Mouse (Mus musculus): ENCODE data around the gene Szt2. TPM values are rescaled to one million over a fixed set of nuclear protein-coding genes. Genes with fewer than 3 reads are reported as not detected.

The Szt2 gene
- polyA plus RNA-seq, 1 experiment from 2014 or later: 10.3 TPM

DNA sequence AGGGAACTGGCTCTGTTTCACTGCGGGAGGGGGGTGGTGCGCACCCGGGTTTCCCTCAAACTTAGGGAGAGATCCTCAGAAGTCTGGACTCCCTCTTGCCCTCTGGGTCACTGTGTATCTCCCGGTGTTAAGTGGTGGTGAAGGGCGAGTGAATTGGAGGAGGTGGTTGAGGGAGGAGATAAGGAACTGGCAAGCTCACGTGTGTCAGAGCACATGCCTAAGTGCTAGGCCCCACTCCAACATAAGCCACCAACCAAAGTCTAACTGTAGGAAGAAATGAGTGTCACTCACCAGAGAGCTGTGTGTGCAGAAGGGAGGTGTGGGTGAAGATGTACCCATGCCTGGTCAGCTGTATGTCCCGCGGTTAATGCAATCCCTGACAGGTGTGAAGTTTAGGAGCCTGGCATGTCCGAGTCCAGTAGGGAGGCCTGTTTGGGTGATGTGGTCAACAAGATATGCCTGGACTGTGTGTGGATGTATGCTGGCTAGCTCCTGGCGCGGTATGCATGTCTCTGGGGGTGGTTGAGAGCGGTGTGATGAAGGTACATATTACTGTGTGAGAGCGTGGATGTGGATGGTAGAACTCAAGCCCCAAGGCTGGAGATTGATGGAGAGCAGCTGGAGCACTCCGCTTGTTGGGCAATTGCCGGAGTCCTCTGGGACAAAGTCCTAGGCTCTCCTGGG lies 19.6 kb upstream of the Szt2 start:
- H3K9me3 ChIP-seq: no peaks in the 10 kb centered on the region
- peak overlapping the region; percentile 85 for H3K4me2 ChIP-seq
- peak overlapping the region; percentile 85 for H3K27ac ChIP-seq
- no peak for ATAC-seq (ENCODE audit: insufficient number of reproducible peaks, insufficient read depth, low FRiP score, low TSS enrichment, low read depth)
- H3K36me3 ChIP-seq: peaks cover 34% of the 10 kb centered on the region
- H3K4me1 ChIP-seq: peaks cover 31% of the 10 kb centered on the region
- 47% methylated on average over 15 of the region's 15 CpGs for WGBS
- H3K4me3 ChIP-seq: peak overlapping the region; percentile 69
- peak overlapping the region; percentile 81 for H3K9ac ChIP-seq
- no peaks in the 10 kb centered on the region for H3K27me3 ChIP-seq

DNA sequence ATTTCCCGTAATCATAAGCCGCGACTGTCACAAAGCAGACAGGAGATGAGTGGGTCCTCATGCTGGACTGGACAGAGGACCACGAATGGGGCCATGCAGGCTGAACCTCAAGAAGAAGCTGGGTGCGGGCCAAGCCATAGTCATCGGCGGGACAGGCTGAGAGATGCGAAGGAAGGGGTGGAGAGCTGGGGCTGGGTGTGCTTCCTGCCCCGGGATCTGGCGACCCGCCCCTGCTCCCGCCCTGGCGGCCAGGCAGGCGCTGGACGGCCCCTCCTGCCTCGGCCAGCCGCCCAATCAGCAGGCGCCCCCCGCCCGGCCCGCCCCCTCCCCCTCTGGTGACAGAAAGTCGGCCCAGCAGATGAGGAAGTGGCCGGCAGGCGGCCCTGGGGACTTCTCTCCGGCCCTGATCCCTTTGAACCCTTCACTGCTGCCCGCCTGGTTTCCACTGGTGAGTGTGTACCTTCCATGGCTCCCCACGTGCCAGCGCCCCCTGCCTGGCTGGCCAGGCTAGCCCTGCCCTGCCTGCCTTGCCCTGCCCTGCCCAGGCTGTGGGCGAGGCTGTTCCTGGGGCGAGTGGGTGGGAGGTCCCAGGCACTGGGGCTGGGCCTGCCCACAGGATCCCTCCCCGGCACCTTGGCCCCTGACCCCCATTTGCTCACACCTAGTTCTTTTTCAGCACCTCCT lies 18.8 kb upstream of the Szt2 start, which contains the start of gene Elovl1:
Gene Elovl1 (plus strand): TSS at position 326 of the 684 bp plus-strand sequence.
- Histone ChIP-seq H3K9me3 (no peaks in the 10 kb centered on the region), H3K4me3 (peak within 1 kb of the TSS; percentile 69), H3K36me3 (peaks cover 28% of the 10 kb centered on the region), H3K27me3 (no peaks in the 10 kb centered on the region), H3K9ac (peak within 1 kb of the TSS; percentile 81), H3K4me2 (peak within 1 kb of the TSS; percentile 85), H3K4me1 (peaks cover 31% of the 10 kb centered on the region), H3K27ac (peak within 1 kb of the TSS; percentile 85)
- WGBS: 0% methylated on average over 23 of the region's 31 CpGs
- peak; percentile 92 for ATAC-seq (ENCODE audit: insufficient number of reproducible peaks, insufficient read depth, low FRiP score, low TSS enrichment, low read depth)

DNA sequence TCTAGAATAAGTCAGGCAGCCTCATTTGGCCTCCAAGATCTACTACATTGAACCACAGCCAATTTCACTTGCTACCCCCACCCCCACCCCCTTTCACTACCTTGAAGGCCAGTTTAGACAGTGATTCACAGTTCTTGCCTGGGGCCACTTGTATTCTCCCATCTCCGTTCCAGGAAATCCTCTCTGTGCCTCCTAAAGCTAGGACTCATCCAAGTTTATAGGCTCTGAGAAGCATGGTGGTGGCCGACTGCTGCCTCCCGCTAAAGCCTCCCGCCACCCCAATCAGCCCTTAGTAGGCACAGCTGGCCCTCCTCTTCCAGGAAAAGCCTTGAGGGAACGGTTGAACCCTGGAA lies 18.3 kb upstream of the Szt2 start:
- peaks cover 28% of the 10 kb centered on the region for H3K36me3 ChIP-seq
- no peak for ATAC-seq (ENCODE audit: insufficient number of reproducible peaks, insufficient read depth, low FRiP score, low TSS enrichment, low read depth)
- H3K4me2 ChIP-seq: peak overlapping the region; percentile 85
- peak overlapping the region; percentile 69 for H3K4me3 ChIP-seq
- no peaks in the 10 kb centered on the region for H3K27me3 ChIP-seq
- H3K4me1 ChIP-seq: peaks cover 31% of the 10 kb centered on the region
- 1% methylated on average over 5 of the region's 5 CpGs for WGBS
- peak overlapping the region; percentile 85 for H3K27ac ChIP-seq
- no peaks in the 10 kb centered on the region for H3K9me3 ChIP-seq
- peak overlapping the region; percentile 81 for H3K9ac ChIP-seq

DNA sequence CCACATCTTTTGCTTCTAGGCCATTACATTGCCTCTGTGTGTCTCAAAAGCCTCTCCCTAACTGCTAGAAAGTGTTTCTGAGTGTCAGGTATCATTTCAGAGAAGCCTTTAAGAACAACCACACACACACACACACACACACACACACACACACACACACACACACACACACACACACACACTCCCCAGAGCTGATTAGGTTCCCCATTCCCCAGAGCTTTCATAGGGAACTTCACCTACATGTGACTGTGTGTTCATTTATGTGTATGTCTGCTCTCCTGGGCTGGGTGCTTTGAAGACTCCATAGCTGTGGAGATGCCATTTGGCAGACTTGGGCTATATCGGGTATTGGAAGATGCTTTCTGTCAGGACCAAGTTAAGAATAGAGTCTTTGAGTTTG lies 16.3 kb upstream of the Szt2 start:
- 88% methylated on average over 1 of the region's 1 CpGs for WGBS
- H3K4me3 ChIP-seq: no peak overlapping the region
- H3K4me1 ChIP-seq: peaks cover 30% of the 10 kb centered on the region
- H3K27ac ChIP-seq: no peak overlapping the region
- H3K4me2 ChIP-seq: no peak overlapping the region
- H3K9ac ChIP-seq: no peak overlapping the region
- H3K9me3 ChIP-seq: no peaks in the 10 kb centered on the region
- H3K36me3 ChIP-seq: peaks cover 27% of the 10 kb centered on the region
- H3K27me3 ChIP-seq: no peaks in the 10 kb centered on the region
- ATAC-seq (ENCODE audit: insufficient number of reproducible peaks, insufficient read depth, low FRiP score, low TSS enrichment, low read depth): no peak

DNA sequence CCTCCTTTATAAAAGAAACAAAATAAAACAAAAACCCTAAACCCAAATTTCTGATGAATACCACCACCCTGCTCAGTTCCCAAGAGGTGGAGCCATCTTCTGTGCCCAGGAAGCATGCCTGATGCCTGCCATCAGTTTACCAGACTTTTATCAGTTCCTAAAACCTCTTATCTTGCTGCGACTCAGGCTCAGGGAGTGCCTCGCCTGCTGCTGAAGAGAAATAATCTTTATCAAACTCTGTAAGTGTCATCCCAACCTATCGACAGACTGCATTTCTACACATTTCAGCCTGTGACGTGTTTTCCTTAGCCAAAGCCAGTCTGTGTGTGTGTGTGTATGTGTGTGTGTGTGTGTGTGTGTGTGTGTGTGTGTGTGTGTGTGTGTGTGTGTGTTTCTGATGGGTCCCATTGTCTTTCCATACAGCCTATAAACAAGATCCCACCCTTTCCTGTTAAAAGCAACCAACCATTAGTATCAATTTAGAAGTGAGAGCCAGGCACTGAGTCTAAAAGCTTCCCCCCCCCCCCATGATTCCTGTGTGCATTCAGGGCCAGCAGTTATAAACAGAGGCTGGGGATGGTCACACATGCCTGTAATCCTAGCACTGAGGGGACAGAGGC lies 15.6 kb upstream of the Szt2 start:
- no peak for ATAC-seq (ENCODE audit: insufficient number of reproducible peaks, insufficient read depth, low FRiP score, low TSS enrichment, low read depth)
- Histone ChIP-seq H3K36me3 (peaks cover 32% of the 10 kb centered on the region), H3K27me3 (no peaks in the 10 kb centered on the region), H3K27ac (no peak overlapping the region), H3K4me3 (no peak overlapping the region), H3K9ac (no peak overlapping the region), H3K4me2 (no peak overlapping the region), H3K9me3 (no peaks in the 10 kb centered on the region), H3K4me1 (peaks cover 23% of the 10 kb centered on the region)
- 85% methylated on average over 4 of the region's 4 CpGs for whole genome bisulfite sequencing

DNA sequence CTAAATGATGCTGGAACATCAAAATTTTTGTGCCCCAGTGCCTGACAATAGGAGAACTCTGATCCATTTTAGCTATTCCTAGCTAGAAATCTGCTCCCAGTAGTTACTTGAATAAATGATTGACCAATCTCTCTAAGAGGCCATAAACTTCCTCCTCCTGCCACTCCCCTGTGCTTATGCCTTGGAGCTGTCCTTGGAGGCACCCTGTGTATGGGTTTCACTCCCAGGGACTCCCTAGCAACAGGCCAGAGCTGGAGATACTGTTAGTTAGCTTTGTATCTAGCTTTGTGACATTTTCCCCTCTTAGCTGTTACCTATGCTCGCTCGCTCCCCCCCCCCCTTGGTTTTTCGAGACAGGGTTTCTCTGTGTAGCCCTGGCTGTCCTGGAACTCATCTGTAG lies 12.3 kb upstream of the Szt2 start:
- WGBS: 92% methylated on average over 3 of the region's 3 CpGs
- Histone ChIP-seq H3K9me3 (no peaks in the 10 kb centered on the region), H3K4me3 (no peak overlapping the region)

DNA sequence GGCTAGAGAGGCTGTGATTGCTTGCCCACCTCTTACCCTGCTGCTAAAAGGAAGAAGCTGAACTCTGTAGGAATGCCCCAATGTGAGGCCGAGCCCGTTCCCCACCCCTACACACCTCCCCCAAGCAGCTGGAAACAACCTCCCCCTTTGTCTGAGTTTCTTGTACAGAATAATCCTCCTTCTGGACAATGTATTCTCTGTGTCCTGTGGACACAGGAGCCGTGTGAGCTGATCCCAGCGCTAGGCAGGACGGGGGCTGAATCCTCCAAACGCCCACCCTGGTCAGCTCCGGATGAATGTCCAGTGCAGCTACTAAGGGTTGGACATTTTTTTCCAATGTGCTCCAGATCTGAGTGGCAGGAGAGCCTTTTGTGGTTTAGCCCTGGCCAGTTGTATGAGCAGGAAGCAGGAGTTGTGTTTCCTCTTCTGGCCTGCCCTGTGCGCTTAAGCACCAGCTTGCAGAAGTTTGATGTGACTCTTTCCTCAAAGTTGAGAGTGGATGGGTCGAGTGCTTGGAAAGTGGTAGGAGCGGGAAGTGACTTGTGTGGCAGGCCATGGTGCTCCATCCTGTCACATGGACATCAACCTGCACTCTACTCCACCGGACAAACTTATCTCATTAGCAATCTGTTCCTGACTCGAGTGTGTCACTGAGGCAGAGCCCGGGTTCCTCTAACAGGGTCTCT lies 8.2 kb upstream of the Szt2 start:
- Histone ChIP-seq H3K4me1 (no peaks in the 10 kb centered on the region), H3K9ac (no peak overlapping the region), H3K9me3 (no peaks in the 10 kb centered on the region), H3K27me3 (no peaks in the 10 kb centered on the region), H3K36me3 (peaks cover 90% of the 10 kb centered on the region), H3K27ac (no peak overlapping the region), H3K4me3 (no peak overlapping the region), H3K4me2 (no peak overlapping the region)
- ATAC-seq (ENCODE audit: insufficient number of reproducible peaks, insufficient read depth, low FRiP score, low TSS enrichment, low read depth): no peak
- 66% methylated on average over 13 of the region's 13 CpGs for WGBS

More for the DNA sequence above, 12.3 kb upstream of the Szt2 start:
- H3K27ac ChIP-seq: no peak overlapping the region
- no peaks in the 10 kb centered on the region for H3K4me1 ChIP-seq
- no peaks in the 10 kb centered on the region for H3K27me3 ChIP-seq
- no peak overlapping the region for H3K4me2 ChIP-seq
- no peak overlapping the region for H3K9ac ChIP-seq
- peaks cover 57% of the 10 kb centered on the region for H3K36me3 ChIP-seq
- no peak for ATAC-seq (ENCODE audit: insufficient number of reproducible peaks, insufficient read depth, low FRiP score, low TSS enrichment, low read depth)

DNA sequence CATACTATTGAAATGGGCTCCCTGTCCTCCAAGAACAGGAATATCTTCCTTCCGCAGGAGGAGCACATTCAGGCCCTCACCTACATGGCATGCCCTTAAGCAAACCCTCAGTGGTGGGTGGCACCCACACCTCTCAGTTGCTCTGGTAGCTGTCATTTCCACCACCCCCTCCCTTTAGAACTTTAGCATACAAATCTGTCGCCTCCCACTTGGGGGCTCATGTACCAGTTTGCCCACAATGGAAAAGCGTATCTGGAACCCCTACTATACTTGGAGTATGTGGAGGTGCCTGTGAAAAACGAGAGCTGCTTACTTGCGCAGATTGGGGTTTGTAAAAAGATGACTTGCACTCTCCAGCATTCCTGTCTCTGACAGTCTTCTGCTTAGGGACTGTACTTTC lies 7.3 kb upstream of the Szt2 start:
- H3K9ac ChIP-seq: no peak overlapping the region
- H3K9me3 ChIP-seq: no peaks in the 10 kb centered on the region
- peaks cover 91% of the 10 kb centered on the region for H3K36me3 ChIP-seq
- no peak overlapping the region for H3K4me3 ChIP-seq
- 88% methylated on average over 5 of the region's 5 CpGs for WGBS
- no peaks in the 10 kb centered on the region for H3K27me3 ChIP-seq
- no peak overlapping the region for H3K27ac ChIP-seq
- no peak for ATAC-seq (ENCODE audit: insufficient number of reproducible peaks, insufficient read depth, low FRiP score, low TSS enrichment, low read depth)
- H3K4me2 ChIP-seq: no peak overlapping the region
- no peaks in the 10 kb centered on the region for H3K4me1 ChIP-seq

DNA sequence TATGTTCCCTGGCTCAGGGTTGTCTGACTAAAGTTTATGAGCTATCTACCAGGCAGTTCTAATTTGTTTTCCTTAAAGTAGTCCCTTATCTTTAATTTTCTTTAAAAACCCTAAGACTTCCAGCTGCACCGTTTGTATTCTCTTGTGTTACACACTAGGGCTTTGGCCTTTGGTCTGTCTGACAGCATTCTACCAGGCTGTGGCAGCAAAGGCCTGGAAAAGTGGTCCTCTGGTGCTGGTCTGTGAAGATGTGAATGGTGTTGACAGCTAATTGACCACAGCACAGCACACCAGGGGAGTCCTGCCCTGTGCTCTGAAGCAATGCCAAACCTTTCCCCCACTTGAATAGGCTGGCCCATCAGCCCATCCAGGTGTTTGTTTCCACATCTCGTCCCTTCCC lies 6.7 kb upstream of the Szt2 start:
- no peak overlapping the region for H3K4me2 ChIP-seq
- no peaks in the 10 kb centered on the region for H3K4me1 ChIP-seq
- peaks cover 91% of the 10 kb centered on the region for H3K36me3 ChIP-seq
- WGBS: 91% methylated on average over 2 of the region's 2 CpGs
- no peak overlapping the region for H3K4me3 ChIP-seq
- no peaks in the 10 kb centered on the region for H3K9me3 ChIP-seq
- ATAC-seq (ENCODE audit: insufficient number of reproducible peaks, insufficient read depth, low FRiP score, low TSS enrichment, low read depth): no peak
- no peak overlapping the region for H3K27ac ChIP-seq
- no peaks in the 10 kb centered on the region for H3K27me3 ChIP-seq
- H3K9ac ChIP-seq: no peak overlapping the region

DNA sequence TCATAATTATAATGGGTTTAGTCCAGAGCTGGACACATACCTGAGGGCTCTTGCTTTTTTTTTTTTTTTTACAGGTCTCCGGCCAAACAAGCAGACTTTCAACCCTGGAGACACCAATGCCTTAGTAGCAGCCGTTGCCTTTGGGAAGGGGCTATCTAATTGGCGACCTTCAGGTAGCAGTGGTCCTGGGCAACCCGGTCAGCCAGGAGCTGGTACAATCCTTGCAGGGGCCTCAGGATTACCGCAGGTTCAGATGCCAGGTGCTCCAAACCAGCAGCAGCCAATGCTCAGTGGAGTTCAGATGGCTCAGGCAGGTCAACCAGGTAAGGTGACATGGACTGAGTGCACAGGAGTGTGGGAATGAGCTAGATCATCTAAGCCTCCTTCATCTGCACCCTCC lies 4.5 kb upstream of the Szt2 start:
- 94% methylated on average over 5 of the region's 5 CpGs for WGBS
- H3K36me3 ChIP-seq: peaks cover 76% of the 10 kb centered on the region
- no peaks in the 10 kb centered on the region for H3K27me3 ChIP-seq
- H3K4me1 ChIP-seq: peaks cover 11% of the 10 kb centered on the region
- H3K4me2 ChIP-seq: no peak overlapping the region
- no peak overlapping the region for H3K27ac ChIP-seq
- no peak overlapping the region for H3K4me3 ChIP-seq
- H3K9ac ChIP-seq: no peak overlapping the region
- no peak for ATAC-seq (ENCODE audit: insufficient number of reproducible peaks, insufficient read depth, low FRiP score, low TSS enrichment, low read depth)
- H3K9me3 ChIP-seq: no peaks in the 10 kb centered on the region

DNA sequence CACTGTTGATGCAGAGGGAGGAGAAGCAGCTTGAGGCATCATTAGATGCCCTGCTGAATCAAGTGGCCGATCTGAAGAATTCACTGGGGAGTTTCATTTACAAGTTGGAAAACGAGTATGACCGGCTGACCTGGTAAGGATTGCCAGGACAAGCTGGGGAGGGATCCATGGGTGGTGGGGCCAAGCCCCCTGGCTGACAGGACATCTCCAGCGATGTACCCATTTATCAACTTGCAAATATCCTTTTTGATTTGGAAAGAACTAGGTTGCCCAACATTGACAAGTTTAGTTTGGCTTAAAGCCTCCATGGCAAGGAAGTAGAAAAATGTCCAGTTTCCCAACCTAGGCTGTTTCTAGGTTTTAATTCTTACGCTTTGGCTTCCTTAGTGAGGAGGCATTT lies 1.8 kb upstream of the Szt2 start:
- Histone ChIP-seq H3K27me3 (no peaks in the 10 kb centered on the region), H3K4me1 (peaks cover 20% of the 10 kb centered on the region), H3K9me3 (no peaks in the 10 kb centered on the region), H3K9ac (no peak overlapping the region), H3K36me3 (peaks cover 54% of the 10 kb centered on the region), H3K4me3 (no peak overlapping the region), H3K4me2 (no peak overlapping the region), H3K27ac (no peak overlapping the region)
- WGBS: 90% methylated on average over 5 of the region's 5 CpGs
- ATAC-seq (ENCODE audit: insufficient number of reproducible peaks, insufficient read depth, low FRiP score, low TSS enrichment, low read depth): no peak
